Mouse (Mus musculus) heart, postnatal 36 days (tissue): ENCODE data around the gene Tbpl1. TPM values are rescaled to one million over a fixed set of nuclear protein-coding genes. Genes with fewer than 3 reads are reported as not detected.

Experiments used
- DNase-seq, 2 experiments: peaks; one replicate each; pipeline ENCODE4 v3.0.0; 2021 to 2022
- intact Hi-C: fragments of 180-260 bp; cut with DNase I; formaldehyde crosslinking; loops from one replicate; pipeline ENCODE4 v1.15.1; 2025
- total RNA-seq, 2 experiments: library from RNA; stranded (reverse); gene quantifications; 2 replicates each; pipeline ENCODE4 v1.2.3; 2021

The Tbpl1 gene
- total RNA-seq, 2 experiments from 2014 or later = 18.2 to 21.4 TPM

DNA sequence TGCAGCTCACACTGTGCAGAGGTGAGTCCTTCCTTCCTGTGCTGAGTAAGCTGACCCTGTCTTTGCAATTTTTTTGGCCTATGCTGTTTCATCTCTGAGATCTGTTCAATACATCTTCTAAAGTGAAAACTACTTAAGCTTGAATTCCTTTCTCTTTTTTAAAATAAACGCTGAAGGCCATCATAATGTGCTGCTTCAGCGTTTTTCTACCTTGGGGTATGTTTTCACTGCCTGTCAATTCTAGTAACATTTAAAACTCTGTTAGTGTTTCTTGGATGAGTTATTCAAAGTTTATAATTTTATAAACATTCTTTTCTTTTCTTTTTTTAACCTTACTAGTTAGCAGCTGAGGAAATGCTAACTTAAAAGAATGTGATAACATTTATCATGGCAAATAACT lies 18.8 kb downstream of the Tbpl1 start:
- intact Hi-C loops = no loop called here
- no peak for DNase-seq

DNA sequence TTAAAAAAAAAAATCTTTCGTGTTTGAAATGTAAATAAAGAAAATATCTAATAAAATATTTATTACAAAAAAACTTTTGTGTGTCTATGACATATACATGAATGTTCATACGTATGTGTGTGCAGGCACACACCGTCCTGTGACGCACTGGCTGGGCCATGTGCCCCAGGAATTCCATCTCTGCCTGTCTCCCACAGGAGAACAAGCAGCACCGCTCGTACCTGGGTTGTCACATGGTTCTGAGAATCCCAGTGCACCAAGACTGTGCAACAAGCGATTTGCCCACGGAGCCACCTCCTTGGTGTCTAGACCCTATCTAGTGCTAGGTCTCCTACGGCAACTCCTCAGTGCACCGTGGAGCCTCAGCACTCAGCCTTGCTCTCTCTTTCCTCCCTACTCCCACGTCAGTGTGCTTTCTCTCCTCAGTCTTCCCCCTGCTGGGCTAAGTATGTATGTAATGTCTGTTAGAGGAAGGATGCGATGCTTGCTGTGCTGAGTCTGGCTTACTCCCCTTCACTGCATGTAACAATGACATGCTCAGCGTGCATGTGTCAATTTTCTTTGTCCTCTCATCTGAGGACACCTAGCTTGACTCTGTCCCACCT lies 21.5 kb downstream of the Tbpl1 start:
- DNase-seq = no peak
- intact Hi-C loops = no loop called here

DNA sequence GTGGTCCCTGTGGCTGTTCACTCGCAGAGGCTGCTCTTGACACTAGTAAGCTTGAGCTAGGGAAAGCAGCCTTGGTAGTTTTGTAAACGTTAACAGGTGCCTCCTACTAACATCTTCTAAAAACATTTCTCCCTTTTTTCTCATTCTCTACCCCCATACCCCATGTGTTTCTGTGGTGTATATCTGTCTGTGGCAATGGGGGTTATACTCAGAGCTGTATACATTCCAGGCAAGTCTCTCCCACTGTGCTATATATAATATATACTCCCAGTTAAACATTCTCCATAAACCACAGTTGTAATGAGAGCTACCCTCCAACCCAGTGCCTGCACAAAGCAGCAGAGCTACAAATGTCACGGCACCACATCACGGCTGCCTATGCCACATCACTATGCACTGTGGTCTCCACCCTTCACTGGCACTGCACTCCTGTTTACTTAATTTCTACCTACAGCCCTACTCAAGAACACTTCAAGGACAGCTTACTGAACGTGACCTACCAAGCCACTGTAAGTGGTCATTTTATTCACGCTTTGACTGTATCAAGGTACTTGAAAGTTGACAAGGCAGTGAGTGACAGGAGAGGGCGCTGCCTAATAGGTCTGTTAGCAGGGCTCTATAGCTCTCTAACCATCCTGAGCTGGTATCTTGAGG lies 23.4 kb downstream of the Tbpl1 start:
- intact Hi-C loops = no loop called here
- DNase-seq = no peak

DNA sequence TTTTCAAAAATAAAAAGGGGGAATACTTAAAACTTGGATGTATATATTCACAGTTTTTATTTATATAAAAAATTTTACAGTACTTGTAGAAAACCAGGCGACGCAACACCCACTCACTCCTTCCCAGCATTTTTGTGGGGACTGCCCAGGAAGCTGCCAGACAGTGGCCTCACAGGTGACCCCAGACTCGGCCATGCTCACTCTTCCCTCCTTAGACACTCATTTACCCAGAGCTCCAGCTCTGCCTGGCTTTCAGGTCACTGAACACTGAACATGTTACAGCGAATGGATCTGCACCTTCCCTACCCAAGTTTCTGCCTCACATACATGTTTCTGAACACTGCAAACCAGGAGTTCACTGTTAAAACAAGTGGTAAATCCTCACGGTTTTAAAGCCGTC lies 27.9 kb downstream of the Tbpl1 start:
- intact Hi-C loops = no loop called here

DNA sequence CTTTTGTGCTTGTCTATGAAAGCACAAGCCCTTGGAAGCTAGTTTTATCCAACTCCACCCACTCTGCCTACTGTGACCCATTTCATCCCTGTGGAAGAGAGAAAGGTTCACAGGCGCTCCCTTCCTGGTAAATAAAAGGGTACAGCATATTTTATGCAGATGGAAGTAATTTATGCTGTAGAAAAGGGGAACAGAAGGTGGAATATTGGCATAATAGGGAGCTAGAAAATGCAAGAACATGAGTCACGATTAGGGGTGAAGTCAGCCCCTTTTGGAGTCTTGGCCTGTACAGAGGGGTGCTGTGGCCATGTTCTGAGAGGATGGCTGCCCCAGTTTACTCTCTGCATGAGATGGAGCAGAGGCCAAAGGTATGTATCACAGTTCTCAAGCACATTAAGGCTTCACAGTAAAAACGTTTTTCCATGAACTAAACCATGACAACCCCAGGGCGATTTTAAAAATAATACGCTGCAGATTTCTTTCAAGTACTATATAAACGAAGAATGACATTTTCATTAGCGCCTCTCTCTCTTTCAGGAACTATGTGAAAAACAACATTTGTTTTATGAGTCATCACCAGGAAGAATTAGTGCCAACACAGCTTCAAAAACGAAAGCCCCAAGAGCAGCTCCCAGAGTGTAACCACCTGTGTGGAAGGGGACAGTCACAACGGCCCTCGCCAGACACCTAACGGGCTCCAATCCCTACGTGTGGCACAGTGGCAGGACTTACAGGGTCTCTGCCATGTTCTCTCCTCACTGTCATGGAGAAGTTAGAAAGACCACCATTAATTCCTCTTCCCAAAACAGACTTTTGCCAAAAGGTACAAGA lies 30.0 kb downstream of the Tbpl1 start:
- intact Hi-C loops = no loop called here
- DNase-seq = no peak

More for the DNA sequence above, 27.9 kb downstream of the Tbpl1 start:
- DNase-seq = no peak

DNA sequence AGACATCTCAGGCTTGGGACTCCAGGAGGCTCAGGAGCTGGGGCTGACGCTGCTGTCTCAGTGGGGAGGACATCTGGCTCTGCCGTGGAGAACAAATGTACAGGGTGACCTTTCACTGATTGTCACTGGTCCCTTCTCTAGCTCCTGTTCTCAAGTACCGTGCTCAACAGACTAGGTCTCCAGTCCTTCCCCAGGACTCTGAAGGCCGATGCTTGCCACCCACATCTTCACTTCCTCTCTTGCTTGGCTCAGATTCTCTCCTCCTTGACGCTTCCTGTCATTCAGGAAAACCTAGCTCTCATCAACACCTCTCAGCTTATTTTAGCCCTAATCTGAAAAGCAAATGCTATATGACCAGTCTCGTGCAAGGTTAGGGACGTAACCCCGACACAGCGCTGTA lies 31.0 kb downstream of the Tbpl1 start:
- DNase-seq = no peak
- intact Hi-C loops = no loop called here

DNA sequence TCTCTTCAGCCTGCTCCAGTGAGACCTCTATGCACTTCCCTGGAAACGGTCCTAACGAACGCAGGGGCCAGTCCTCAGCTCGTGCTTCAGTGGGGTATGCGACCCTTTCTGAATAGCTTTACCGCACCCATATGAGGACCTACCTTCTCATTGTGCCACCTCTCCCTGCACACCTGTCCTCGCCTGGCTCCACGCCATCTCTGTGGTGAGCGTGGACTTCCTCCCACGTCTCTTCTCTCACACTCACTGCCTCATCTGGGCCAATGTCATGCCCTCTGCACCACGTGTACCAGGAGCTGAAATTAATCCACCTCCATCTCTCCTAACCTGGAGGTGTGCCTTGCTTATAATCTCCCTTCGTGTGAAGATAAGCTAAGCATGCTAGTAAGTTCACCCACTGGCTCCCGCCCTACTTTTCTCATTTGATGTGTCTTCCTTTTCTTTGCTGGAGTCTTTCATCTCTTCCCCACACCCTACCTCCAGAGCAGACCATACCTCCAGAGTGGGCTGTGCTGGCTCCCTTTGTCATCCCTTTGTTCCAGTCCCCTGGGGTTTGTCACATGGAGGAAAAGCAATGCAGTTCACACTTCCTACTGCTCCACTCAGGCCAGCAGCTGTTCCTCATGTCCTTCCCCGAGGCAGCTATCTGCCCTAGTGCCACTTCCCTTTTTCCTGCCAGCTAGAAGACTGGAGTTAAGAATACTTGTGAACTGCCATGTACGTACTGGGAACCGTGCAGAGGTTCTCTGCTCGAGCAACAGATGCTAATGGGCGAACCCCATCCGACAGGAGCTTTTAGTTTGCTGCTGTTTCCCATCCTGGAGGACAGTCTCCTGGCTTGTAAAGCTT lies 32.0 kb downstream of the Tbpl1 start:
- peak in 1 of 2 experiments; percentile 29 for DNase-seq
- intact Hi-C loops = no loop called here

DNA sequence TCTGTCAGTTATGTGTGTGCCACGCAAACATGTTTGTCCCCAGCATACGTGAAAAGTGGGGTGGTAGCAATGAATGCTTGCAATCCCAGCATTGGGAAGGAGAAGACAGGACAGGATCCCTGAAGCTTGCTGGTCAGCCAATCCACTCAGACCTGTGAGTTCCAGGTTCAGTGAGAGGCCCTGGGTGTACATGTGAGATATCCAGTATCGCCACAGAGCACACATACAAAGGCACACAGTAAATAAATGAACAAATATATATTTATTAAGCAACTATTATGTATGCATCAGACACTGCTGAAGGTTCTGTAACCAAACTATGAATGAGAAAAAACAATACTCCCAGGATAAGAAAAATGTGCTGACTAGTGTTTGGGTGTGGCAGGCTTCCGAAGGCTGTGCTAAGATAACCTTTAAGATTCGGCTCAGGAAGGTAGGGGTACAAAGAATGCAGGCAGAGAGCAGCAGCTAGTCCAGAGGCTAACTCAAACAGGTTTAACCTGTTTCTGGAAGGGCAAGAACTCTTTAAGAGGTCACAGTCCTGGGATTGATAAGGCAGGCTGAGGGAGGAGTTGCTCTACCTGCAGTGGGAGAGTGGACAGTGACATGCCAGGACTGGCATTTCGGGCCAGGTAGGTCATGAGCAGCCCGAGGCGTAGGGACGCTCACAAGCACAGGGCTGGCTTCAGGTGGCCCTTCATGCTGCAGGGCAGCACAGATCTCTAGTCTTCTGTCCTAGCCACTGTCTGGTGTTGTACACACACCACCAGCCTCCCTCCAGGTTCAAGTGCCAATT lies 33.4 kb downstream of the Tbpl1 start:
- intact Hi-C loops = no loop called here
- DNase-seq = no peak

DNA sequence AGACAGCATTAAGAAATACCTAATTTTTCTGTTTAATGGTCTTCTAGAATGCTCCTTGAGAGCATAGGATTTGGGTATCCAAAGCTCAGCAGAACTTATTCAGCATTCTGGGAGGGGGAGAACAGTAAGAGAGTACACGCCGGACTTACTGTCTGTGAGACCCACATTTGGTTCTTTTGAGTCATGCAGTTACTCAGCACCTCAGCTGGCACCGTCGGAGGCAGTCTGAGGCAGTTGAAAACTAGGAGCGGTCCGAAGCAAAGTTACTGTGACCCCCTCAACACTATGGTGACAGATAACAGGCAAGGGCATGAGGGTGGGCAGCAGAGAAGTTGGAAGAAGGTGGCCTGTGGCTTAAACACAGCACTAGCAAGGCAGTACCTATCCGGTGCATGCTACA lies 34.9 kb downstream of the Tbpl1 start:
- no peak for DNase-seq
- intact Hi-C loops = no loop called here

DNA sequence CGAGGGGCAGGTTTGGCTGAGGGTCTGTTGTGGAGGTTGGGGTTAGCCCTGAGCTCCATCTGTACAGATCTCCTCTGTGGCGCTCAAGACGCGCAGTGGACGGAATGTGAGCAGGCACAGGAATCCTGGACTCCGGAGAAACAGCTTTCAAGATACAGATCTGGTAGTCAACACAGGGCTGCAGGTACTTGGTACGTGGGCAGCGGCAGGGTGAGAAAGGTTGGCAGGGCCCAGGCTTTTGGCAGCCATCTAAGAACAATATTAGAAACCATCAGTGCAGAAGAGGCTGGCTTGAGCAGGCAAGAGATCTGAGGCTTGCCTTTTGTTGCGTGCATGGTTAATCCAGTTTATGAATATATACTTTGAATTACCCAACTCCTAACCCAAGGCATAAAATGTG lies 35.5 kb downstream of the Tbpl1 start:
- intact Hi-C loops = no loop called here
- DNase-seq = no peak

DNA sequence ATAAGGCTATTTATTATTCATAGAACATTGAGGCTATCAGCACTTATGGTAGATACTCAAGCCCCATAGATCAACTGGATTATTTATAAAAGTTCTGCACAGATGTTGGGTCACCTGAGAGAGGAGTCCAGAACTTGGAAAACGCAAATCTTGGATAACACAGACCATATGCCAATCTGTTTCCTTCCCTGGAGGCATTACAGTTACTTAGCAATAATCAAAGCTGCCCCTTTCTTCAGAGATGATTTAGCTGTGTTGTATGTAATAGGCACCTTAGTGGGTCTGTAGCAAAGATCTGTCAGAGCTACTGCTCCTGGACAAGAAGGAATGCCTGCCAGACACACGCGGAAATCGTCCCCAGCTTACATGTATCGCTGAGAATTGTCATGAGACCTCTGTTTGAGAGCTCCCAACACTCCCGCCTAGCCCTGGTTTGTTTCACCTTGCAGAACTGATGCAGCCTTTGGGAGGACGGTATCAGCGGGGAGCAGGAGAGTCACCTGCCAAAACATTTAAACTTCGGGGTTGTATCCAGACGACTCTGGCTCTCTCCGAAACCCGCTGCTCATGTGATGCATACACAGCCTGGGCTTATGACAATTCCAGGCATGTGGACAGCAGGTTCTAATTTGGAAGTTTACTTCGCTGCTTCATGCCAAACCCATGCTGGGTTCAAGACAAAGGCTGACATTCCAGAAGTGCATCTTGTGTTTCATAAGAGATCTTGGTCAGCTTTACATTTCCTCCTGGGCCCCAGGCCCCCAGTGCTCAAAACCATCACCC lies 55.7 kb downstream of the Tbpl1 start:
- DNase-seq = no peak
- intact Hi-C loops = no loop called here

DNA sequence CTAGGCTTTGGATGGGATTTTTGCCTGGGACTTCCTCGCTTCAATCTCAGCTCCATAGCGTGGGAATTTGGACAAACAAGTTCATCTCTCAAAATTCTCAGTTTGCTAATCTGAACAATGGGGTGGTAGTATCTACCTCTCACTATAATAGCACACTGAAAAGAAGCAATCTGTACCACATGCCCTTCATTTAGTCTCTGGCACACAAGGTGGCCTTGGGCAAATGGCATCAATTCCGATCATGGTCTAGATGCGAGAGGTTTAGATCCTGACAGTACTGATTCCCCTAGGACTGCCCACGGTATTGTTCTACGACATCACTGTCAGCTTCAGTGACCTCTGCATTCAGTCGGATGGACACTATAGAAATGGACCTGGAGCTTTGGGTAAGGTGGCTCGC lies 57.6 kb downstream of the Tbpl1 start:
- DNase-seq = no peak
- intact Hi-C loops = no loop called here

DNA sequence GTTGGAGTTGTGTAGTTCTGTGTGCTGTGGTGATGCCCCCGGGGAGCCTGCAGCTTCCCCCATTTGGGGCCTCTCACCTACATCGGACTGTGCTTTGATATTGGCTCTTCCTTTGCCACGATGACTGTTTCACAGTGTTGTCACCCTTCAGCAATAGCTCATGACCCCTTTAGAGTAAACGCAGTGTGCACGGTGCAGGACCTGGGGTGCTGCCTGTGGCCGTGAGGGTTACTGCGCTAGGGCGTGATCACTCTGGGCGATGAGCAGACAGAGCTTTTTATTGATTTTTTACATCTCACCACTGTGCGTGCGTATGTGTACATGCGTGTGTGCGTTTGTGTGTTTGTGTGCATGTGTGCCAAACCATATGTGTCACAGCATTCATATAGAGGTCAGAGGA lies 63.2 kb downstream of the Tbpl1 start:
- no peak for DNase-seq
- intact Hi-C loops = no loop called here

DNA sequence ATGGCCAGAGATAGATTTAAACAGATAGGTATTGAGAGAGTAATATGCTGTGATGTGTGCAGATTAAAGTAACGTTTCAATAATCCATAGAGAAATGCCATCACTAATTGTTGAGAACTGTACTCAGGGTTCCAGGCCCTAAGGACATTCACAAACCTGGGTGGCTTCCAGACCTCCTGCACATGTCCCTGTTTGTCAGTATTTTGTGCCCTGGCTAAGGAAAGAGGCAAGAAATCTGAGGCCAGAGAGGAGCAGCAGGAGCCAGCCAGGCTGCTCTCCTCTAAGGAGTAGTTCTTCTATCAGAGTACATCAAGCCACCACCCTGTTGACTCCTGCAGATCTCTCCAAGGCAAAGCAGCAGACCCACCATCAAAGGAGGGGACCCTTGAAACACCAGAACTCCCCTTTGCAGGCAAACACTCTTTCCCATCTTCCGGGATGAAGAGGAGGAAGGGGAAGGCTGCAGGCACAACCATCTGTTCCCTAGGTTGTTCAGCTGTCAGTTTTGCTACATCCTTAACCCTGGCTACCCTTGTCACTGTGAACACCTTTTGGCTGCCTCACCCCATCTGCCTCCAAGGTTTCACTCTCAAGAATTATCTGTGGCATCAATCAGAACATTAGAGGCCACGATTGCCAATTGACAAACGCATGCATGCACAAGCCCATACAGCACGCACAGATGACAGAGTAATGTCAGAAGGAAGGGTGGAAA lies 71.3 kb downstream of the Tbpl1 start:
- intact Hi-C loops = no loop called here
- DNase-seq = no peak

DNA sequence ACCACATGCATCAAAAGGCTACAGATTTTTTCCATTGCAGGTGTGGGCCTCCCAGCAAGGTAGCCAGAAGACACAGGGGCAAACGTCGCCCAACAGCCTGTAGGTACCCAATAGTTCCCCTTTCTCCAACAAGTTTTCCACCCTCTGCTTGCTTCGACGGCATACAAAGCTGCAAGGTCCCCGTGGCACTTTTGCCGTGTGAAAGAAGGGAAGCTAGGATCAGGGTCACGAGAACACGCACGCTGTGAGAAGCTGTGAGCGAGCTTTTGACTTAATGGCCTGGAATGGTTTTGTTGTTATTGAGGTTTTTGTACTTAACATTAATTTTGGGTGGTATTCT lies 72.4 kb downstream of the Tbpl1 start:
- no peak for DNase-seq
- intact Hi-C loops = no loop called here

DNA sequence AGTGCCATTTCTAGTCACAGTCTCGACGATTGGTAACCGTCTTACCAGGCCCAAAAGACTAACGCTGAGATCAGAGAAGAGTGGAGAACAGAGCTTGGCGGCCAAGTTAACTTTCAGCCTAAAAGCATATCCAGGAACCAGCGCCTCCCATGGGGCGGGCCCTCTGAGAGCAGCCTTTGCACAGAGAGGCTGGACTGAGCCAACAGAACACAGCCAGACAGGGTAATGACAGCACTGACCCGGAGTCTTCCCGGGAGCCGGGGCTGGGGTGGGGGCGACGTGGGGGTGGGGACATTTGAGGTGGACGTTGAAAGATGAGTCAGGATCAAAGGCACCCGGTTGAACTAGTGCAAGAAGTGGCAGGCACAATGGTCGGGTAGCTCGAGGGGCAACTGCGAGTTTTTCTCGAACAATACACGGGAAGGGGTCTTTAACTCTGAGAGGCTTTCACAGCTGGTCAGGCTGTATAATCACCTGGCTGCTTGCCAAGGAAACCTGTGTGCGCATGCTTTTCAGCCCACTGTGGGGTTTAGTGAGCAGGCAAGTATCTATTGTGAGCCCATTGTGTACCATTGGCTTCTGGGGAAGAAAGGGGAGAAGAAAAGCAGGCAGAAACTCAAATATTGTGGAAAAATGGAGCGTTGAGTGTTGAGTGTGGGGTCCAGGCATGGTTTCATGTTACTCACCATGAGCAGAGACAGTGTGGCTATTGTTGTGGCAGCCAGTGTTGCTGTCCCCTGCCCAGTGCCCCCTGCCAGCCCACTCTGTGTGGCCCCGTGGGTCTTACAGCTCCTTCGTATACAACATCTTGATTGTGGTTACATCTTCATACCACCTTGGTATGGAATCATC lies 73.0 kb downstream of the Tbpl1 start:
- intact Hi-C loops = no loop called here
- DNase-seq = peak in 1 of 2 experiments; percentile 31
